Mouse (Mus musculus) large intestine, adult 2 months (tissue): ENCODE measurements around the gene Sirpb1c. TPM values are rescaled to one million over a fixed set of nuclear protein-coding genes. Genes with fewer than 3 reads are reported as not detected.
"Not testable (repeated sequence)": the region's sequence is repeated elsewhere in the genome, so short reads cannot be mapped to it uniquely, and the experiment has no call there.

Experiments used
- DNase-seq: peaks from one replicate; pipeline ENCODE4 v3.0.0-alpha.2; 2012; ENCODE audit warnings: low read depth, low spot score
- WGBS: fragments of 180-500 bp; shearing (Covaris S2); methylation state at CpG from one replicate; pipeline ENCODE4 v1.1.7; 2018; 5-methylcytosine and 5-hydroxymethylcytosine counted together
- polyA plus RNA-seq: library from polyadenylated mRNA; depleted of rRNA; stranded (reverse); fragments of >200 nt; gene quantifications from 2 replicates; pipeline ENCODE4 v1.2.3, GENCODE M21; 2012; rRNA removed

The Sirpb1c gene
- polyA plus RNA-seq: 0.40 and 0.56 TPM in 2 replicates

- WGBS: 56% methylated on average over 1 of the region's 1 CpGs
- not testable (repeated sequence) for DNase-seq
Measured at GRCm38 (mm10) chr3:15848280-15848679, at the start of gene Sirpb1c. TSS of gene Sirpb1c (minus strand) at chr3:15848528.

DNA sequence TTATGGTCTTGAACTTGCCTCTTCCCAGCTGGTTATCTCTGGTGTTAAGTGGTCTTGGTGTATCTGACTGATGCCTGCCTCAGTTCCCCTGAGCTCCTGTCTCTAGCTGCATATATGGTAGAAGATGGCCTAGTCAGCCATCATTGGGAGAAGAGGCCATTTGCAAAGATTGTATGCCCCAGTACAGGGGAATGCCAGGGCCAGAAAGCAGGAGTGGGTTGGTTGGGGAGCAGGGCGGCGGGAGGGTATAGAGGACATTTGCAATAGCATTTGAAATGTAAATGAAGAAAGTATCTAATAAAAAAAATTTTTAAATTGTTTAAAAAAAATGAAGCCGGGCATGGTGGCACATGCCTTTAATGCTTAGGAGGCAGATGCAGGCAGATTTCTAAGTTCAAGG is 38.1 kb upstream of the Sirpb1c start:
- WGBS: 92% methylated on average over 3 of the region's 3 CpGs
- no peak for DNase-seq

DNA sequence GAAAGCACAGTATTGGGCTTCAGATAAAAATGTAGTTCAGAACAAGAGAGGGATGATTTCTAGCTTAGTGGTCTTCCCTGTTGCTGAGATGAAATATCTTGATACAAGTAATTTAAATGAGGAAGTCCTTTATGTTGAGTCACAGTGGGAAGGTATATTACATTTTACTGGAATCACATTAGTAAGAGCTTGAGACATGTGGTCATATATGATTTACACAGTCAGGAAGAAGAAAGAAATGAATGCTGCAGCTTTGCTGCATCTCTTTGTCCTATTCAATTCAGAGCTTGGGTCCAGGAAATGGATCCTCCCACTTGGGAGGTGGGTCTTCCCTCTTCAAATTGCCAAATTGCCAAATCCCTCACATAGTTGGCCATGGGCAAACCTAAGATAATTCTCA is 7.4 kb upstream of the Sirpb1c start:
- not testable (repeated sequence) for DNase-seq

- no peak for DNase-seq
- WGBS: 92% methylated on average over 1 of the region's 1 CpGs
Measured at GRCm38 (mm10) chr3:15849922-15850321, 1.6 kb upstream of the Sirpb1c start.

DNA sequence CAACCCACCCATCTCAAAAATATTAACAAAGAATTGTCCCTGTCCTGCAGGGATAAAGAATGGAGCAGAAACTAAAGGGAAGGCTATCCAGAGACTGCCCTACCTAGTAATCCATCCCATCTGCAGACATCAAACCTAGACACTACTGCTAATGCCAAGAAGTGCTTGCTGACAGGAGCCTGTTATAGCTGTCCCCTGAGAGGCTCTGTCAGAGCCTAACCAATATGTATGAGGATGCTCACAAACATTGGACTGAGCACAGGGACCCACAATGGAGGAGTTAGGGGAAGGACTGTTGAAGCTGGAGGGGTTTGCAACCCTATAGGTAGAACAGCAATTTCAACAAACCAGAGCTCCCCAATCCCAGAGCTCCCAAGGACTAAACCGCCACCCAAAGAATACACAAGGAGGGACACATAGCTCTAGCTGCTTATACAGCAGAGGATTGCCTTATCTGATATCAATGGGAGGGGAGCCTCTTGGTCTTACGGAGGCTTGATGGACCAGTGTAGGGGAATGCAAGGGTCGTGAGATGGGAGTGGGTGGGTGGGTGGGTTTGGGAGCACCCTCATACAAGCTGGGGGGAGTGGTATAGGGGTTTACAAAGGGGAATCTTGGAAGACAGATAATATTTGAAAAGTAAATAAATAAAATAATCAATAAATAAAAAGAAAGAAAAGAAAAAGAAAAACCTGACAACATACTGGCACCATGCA is 838 bp downstream of the Sirpb1c start:
- no peak for DNase-seq
- 70% methylated on average over 3 of the region's 3 CpGs for WGBS

GRCm38 (mm10) chr3:15773642-15774041 is 74.7 kb downstream of the Sirpb1c start:
- not testable (repeated sequence) for DNase-seq
- 48% methylated on average over 2 of the region's 2 CpGs for WGBS

Other genes starting within 250 kb of the Sirpb1c start
- 0.47 and 1.3 TPM in 2 replicates for gene Gm5150, start 157.9 kb upstream of the Sirpb1c start, polyA plus RNA-seq